Mouse (Mus musculus) heart, postnatal 0 days (tissue): ENCODE data around the gene Cyb561d2. TPM values are rescaled to one million over a fixed set of nuclear protein-coding genes. Genes with fewer than 3 reads are reported as not detected.
A peak's percentile ranks its signal among the peaks of the same experiment; 100 is the strongest.

ENCODE experiments used
- ATAC-seq: fragments of 200-750 bp; cut with Nextera tagmentation; 2 replicates; pipeline ENCODE4 v1.8.0; 2017; ENCODE audit warnings: low read depth, moderate number of reproducible peaks, moderate library complexity; ENCODE audit not compliant: insufficient read depth
- DNase-seq: peaks from one replicate; pipeline ENCODE4 v3.0.0-alpha.2; 2016; ENCODE audit warnings: low spot score
- H3K27ac ChIP-seq: fragments of 300-500 bp; sonication (generic); 2 replicates; pipeline ENCODE4 v1.5.1; 2014; ENCODE audit warnings: low read depth, mild to moderate bottlenecking
- H3K27me3 ChIP-seq: fragments of 300-500 bp; sonication (generic); 2 replicates; pipeline ENCODE4 v1.6.1; 2014; ENCODE audit warnings: low read length, mixed read lengths; ENCODE audit not compliant: control insufficient read depth, insufficient read depth
- H3K36me3 ChIP-seq: fragments of 300-500 bp; sonication (generic); replicated peaks from 2 replicates; pipeline ENCODE4 v1.6.1; 2014; ENCODE audit warnings: low read length, mixed read lengths; ENCODE audit not compliant: control insufficient read depth, insufficient read depth
- H3K4me1 ChIP-seq: fragments of 300-500 bp; sonication (generic); 2 replicates; pipeline ENCODE4 v1.6.1; 2014; ENCODE audit warnings: antibody characterized with exemption; ENCODE audit not compliant: control insufficient read depth, insufficient read depth
- H3K4me2 ChIP-seq: fragments of 300-500 bp; sonication (generic); 2 replicates; pipeline ENCODE4 v1.6.1; 2014; ENCODE audit warnings: low read depth, mild to moderate bottlenecking, low read length, moderate library complexity
- H3K4me3 ChIP-seq: fragments of 300-500 bp; sonication (generic); 2 replicates; pipeline ENCODE4 v1.5.1; 2014; ENCODE audit warnings: low read depth, low read length
- H3K9ac ChIP-seq: fragments of 300-500 bp; sonication (generic); replicated peaks from 2 replicates; pipeline ENCODE4 v1.6.1; 2014; ENCODE audit warnings: low read depth, low read length, mixed read lengths
- H3K9me3 ChIP-seq: fragments of 300-500 bp; sonication (generic); replicated peaks from 2 replicates; pipeline ENCODE4 v1.6.1; 2016; ENCODE audit warnings: low read length; ENCODE audit not compliant: control insufficient read depth
- CTCF ChIP-seq: IDR thresholded peaks from 2 replicates; pipeline ENCODE4 v1.5.1; 2016; ENCODE audit warnings: antibody characterized with exemption, control low read depth, low read depth
- EP300 ChIP-seq: IDR thresholded peaks from 2 replicates; pipeline ENCODE4 v1.6.1; 2016; ENCODE audit warnings: antibody characterized with exemption, low read depth
- WGBS: fragments of 180-500 bp; shearing (Covaris S2); extraction: QIAGEN DNeasy Blood & Tissue Kit; methylation state at CpG from one replicate; pipeline ENCODE4 v1.1.7; 2014; 5-methylcytosine and 5-hydroxymethylcytosine counted together
- polyA plus RNA-seq: library from polyadenylated mRNA; unstranded; fragments of >200 nt; fragmentation: Nextera tagmentation; extraction: Ambion mirVana; gene quantifications from 2 replicates; pipeline ENCODE4 v1.2.1, GENCODE M21; 2015
- total RNA-seq: library from RNA; depleted of rRNA; stranded (reverse); fragments of >200 nt; gene quantifications from 2 replicates; pipeline ENCODE4 v1.2.3, GENCODE M21; 2014; ENCODE audit warnings: low replicate concordance

Cyb561d2 gene
- total and polyA plus RNA-seq, 2 experiments from 2014 or later = 13.4 to 14.3 TPM

DNA sequence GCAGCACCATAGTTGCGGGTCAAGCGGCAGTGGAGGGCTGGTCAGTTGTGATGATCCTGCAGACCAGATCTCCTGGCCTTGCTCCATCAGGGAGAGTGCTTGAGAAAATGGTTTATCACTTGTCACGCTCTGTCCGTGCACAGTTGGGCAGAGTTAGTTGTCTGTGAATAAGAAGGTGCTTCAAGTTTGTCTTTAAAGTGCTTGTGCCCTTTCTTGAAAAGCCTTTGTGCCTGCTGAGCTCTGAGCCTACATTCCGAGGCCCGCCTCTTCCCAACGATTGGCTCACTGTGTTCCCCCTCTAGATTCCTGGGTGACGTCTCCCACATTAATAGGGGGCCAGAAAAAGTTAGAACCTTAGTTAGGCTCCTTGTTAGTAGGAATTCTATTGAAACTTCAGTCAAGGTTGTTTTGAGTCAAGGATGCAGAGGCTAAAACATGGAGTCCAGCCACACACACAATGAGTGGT is 9.9 kb upstream of the Cyb561d2 start:
- H3K4me3 ChIP-seq = peak overlapping the region; percentile 51
- DNase-seq = no peak
- peaks cover 41% of the 10 kb centered on the region for H3K4me1 ChIP-seq
- no peaks in the 10 kb centered on the region for H3K9me3 ChIP-seq
- ATAC-seq = no peak
- peak overlapping the region; percentile 77 for H3K4me2 ChIP-seq
- peak overlapping the region; percentile 46; the same call in 1 of the 2 replicates for H3K27ac ChIP-seq
- WGBS = 27% methylated on average over 8 of the region's 8 CpGs
- peaks cover 2% of the 10 kb centered on the region; the same call in 1 of the 2 replicates for H3K36me3 ChIP-seq
- H3K27me3 ChIP-seq = 0 out of 2 replicates have a peak, but pooled peaks cover 12% of the 10 kb centered on the region
- TF ChIP-seq EP300 = no peak
- TF ChIP-seq CTCF = no peak
- H3K9ac ChIP-seq = peak overlapping the region; percentile 52; the same call in 1 of the 2 replicates

DNA sequence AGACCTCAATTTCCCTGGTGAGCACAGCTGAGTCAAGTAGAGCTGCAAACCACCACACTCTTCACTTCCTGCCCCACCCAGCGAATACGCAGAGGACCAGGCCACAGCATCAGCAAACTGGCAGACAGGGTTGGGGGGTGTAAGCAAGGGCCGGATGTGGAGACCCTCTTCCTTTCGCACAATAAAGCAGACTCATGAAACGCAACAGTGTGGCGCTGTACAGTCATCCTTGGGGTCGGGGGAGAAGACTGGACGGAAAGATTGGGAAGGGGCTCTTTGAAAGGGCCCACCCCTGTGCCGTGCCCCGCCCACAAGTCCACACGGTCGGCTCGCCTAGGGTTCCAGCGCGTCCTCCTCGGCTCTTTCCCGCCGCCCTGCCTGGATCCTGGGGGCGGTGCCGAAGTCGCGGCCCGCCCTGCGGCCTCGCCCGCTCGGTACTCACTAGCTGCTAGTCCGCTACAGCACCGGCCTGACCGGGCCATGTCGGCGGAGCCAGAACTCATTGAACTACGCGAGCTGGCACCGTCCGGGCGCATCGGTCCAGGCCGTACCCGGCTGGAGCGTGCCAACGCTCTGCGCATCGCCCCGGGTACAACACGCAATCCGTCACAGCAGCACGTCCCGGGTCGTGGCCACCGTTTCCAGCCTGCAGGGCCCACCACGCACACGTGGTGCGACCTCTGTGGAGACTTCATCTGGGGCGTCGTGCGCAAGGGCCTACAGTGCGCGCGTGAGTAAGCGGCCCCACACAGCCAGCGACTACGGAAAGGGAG is 9.3 kb upstream of the Cyb561d2 start, which contains the start of gene Rassf1:
Gene Rassf1, plus strand, starts transcription at position 439 of the 773 bp plus-strand sequence.
- no peak for DNase-seq
- H3K4me1 ChIP-seq = peaks cover 41% of the 10 kb centered on the region
- 2% methylated on average over 58 of the region's 63 CpGs for WGBS

DNA sequence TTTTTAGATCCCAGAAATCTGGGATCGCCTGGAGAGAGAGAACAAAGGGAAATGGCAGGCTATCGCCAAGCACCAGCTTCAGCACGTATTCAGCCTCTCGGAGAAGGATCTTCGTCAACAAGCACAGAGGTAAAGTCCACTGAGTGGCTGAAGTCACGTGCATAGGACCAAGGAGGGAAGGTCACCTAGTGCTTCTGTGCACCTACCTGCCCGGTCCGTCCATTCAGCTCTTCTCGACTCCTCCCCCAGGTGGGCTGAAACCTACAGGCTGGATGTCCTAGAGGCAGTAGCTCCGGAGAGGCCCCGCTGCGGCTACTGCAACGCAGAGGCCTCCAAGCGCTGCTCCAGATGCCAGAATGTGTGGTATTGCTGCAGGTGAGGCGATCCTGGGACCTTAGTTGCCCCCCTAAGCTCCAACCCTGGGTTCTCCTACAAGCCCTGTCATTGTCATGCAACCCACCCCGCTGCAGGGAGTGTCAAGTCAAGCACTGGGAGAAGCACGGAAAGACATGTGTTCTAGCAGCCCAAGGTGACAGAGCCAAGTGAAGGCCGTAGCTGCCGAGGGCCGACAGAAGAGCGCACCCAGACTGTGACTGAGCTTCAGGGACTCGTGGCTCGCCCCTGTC is 8.6 kb upstream of the Cyb561d2 start:
- no peak for ATAC-seq
- H3K4me2 ChIP-seq = peak overlapping the region; percentile 77
- peak overlapping the region; percentile 52; the same call in 1 of the 2 replicates for H3K9ac ChIP-seq
- peaks cover 38% of the 10 kb centered on the region for H3K4me1 ChIP-seq
- no peak overlapping the region for H3K27ac ChIP-seq
- no peaks in the 10 kb centered on the region for H3K36me3 ChIP-seq
- DNase-seq = no peak
- H3K4me3 ChIP-seq = peak overlapping the region; percentile 51
- WGBS = 57% methylated on average over 23 of the region's 23 CpGs
- H3K9me3 ChIP-seq = no peaks in the 10 kb centered on the region
- TF ChIP-seq EP300 = no peak
- no peak for TF ChIP-seq CTCF
- 0 out of 2 replicates have a peak, but pooled peaks cover 12% of the 10 kb centered on the region for H3K27me3 ChIP-seq

More for the DNA sequence above, 9.3 kb upstream of the Cyb561d2 start, which contains the start of gene Rassf1:
- ATAC-seq = 0 out of 2 replicates have a peak, but pooled peaks have one; percentile 4
- TF ChIP-seq CTCF (no peak), EP300 (no peak)
- Histone ChIP-seq H3K9ac (peak within 1 kb of the TSS; percentile 52; the same call in 1 of the 2 replicates), H3K4me2 (peak within 1 kb of the TSS; percentile 77), H3K27ac (peak within 1 kb of the TSS; percentile 46; the same call in 1 of the 2 replicates), H3K9me3 (no peaks in the 10 kb centered on the region), H3K4me3 (peak within 1 kb of the TSS; percentile 51), H3K36me3 (no peaks in the 10 kb centered on the region), H3K27me3 (0 out of 2 replicates have a peak, but pooled peaks cover 12% of the 10 kb centered on the region)

DNA sequence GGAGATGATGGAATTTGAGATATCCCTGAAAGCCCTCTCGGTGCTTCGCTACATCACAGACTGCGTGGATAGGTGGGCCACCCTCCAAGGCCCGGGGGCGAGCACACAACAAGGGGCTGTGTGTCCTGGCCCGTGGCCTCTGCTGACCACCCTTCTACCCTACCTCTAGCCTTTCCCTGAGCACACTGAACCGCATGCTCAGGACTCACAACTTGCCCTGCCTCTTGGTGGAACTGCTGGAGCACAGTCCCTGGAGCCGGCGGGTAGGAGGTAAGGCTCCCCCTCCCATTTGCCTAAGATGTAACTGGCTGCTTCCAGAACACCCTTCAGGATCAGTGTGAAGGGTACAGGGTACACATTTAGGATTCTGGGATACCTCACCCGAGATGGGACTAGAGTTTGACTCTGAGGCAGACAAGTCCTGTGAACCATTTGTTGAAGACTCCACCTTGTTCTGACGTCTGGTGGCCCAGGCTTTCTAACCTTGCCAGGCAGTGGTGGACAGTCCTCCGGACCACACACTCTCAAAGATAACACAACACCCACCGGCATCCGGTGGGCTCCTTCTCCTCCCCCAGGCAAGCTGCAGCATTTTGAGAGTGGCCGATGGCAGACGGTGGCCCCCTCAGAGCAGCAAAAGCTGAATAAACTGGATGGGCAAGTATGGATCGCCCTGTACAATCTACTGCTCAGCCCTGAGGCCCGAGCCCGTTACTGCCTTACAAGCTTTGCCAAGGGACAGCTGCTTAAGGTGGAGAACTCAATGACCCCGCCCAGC is 7.5 kb upstream of the Cyb561d2 start:
- WGBS = 80% methylated on average over 20 of the region's 20 CpGs
- Histone ChIP-seq H3K27ac (no peak overlapping the region), H3K4me3 (no peak overlapping the region), H3K36me3 (peaks cover 5% of the 10 kb centered on the region; the same call in 1 of the 2 replicates), H3K9me3 (no peaks in the 10 kb centered on the region), H3K9ac (no peak overlapping the region), H3K4me2 (no peak overlapping the region), H3K4me1 (peaks cover 38% of the 10 kb centered on the region), H3K27me3 (0 out of 2 replicates have a peak, but pooled peaks cover 12% of the 10 kb centered on the region)
- ATAC-seq (no peak), DNase-seq (no peak)
- no peak for TF ChIP-seq CTCF
- TF ChIP-seq EP300 = no peak

DNA sequence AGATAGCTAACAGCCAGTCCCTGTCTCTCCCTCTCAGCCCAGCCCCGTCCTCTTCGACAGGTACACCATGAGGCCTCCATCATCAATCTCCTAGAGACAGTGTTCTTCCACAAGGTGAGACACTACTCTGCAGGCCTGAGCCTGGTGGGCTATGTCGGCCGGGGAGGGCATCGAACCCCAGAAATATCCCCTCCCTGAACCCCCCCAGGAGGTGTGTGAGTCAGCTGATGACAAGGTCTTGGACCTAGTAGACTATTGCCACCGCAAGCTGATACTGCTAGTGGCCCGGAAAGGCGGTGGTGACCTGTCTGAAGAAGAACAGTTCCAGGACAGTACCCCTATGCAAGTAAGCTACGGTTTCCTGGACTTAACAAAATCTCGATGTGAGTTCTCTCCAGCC is 6.8 kb upstream of the Cyb561d2 start:
- TF ChIP-seq CTCF (no peak), EP300 (no peak)
- Histone ChIP-seq H3K4me2 (no peak overlapping the region), H3K27me3 (0 out of 2 replicates have a peak, but pooled peaks cover 12% of the 10 kb centered on the region), H3K27ac (no peak overlapping the region), H3K4me3 (no peak overlapping the region), H3K9me3 (no peaks in the 10 kb centered on the region), H3K9ac (no peak overlapping the region), H3K4me1 (peaks cover 36% of the 10 kb centered on the region), H3K36me3 (peaks cover 11% of the 10 kb centered on the region; the same call in 1 of the 2 replicates)
- DNase-seq (no peak), ATAC-seq (no peak)
- WGBS = 82% methylated on average over 10 of the region's 10 CpGs
